Mouse (Mus musculus) MEL (cell line): ENCODE results near the gene Rbm33. TPM values are rescaled to one million over a fixed set of nuclear protein-coding genes. Genes with fewer than 3 reads are reported as not detected.

Experiments
- DNase-seq: peaks from one replicate; pipeline ENCODE4 v3.0.0; 2011; ENCODE audit warnings: low read depth, low spot score
- H3K27ac ChIP-seq: 2 replicates; pipeline ENCODE4 v1.5.1; 2012; ENCODE audit warnings: low read depth, mild to moderate bottlenecking, control low read depth, low read length, moderate library complexity; ENCODE audit not compliant: control insufficient read depth
- H3K27me3 ChIP-seq, 2 experiments: fragments of 150-350 bp in 1 of 2; sonication (generic) in 1 of 2; 2 replicates each; pipeline ENCODE4 v1.6.1; 2012; ENCODE audit warnings: low read length in 2 of 2, mild to moderate bottlenecking in 2 of 2, improper control_type of control experiment in 1 of 2, moderate library complexity in 1 of 2; ENCODE audit not compliant: insufficient read depth in 2 of 2, control insufficient read depth in 1 of 2
- H3K36me3 ChIP-seq, 2 experiments: 2 replicates each; pipeline ENCODE4 v1.6.1; 2012 to 2014; ENCODE audit warnings: low read length in 2 of 2, improper control_type of control experiment in 1 of 2, inconsistent platforms in 1 of 2, mild to moderate bottlenecking in 1 of 2; ENCODE audit not compliant: insufficient read depth in 2 of 2, control insufficient read depth in 1 of 2
- H3K4me1 ChIP-seq, 2 experiments: fragments of 150-350 bp in 1 of 2; sonication (generic) in 1 of 2; 2 replicates each; pipeline ENCODE4 v1.6.1; 2012; ENCODE audit warnings: low read length in 2 of 2, improper control_type of control experiment in 1 of 2, mild to moderate bottlenecking in 1 of 2; ENCODE audit not compliant: insufficient read depth in 2 of 2, control insufficient read depth in 1 of 2
- H3K4me3 ChIP-seq, 2 experiments: fragments of 150-350 bp in 1 of 2; sonication (generic) in 1 of 2; 2 replicates each; pipeline ENCODE4 v1.5.1; 2012; ENCODE audit warnings: low read depth in 2 of 2, low read length in 2 of 2, mild to moderate bottlenecking in 2 of 2, moderate library complexity in 2 of 2, control low read depth in 1 of 2, improper control_type of control experiment in 1 of 2; ENCODE audit not compliant: control insufficient read depth in 1 of 2, insufficient read depth in 1 of 2
- H3K79me2 ChIP-seq: 2 replicates; pipeline ENCODE4 v1.6.1; 2012; ENCODE audit warnings: mild to moderate bottlenecking, low read length, moderate library complexity; ENCODE audit not compliant: control insufficient read depth, poor library complexity, insufficient read depth
- H3K9ac ChIP-seq: 2 replicates; pipeline ENCODE4 v1.6.1; 2012; ENCODE audit warnings: low read depth, mild to moderate bottlenecking, control low read depth, low read length, moderate library complexity; ENCODE audit not compliant: control insufficient read depth, poor library complexity, severe bottlenecking
- H3K9me3 ChIP-seq: fragments of 150-350 bp; sonication (generic); replicated peaks from 2 replicates; pipeline ENCODE4 v1.6.1; 2012; ENCODE audit warnings: mild to moderate bottlenecking, low read length, improper control_type of control experiment, moderate library complexity; ENCODE audit not compliant: insufficient read depth
- CHD2 ChIP-seq: IDR thresholded peaks from 2 replicates; pipeline ENCODE4 v1.6.1; 2011; ENCODE audit warnings: low read length, improper control_type of control experiment
- ELF1 ChIP-seq: IDR thresholded peaks from 2 replicates; pipeline ENCODE4 v1.6.1; 2014; ENCODE audit warnings: low read depth, mild to moderate bottlenecking, inconsistent platforms, low read length, improper control_type of control experiment, moderate library complexity
- GABPA ChIP-seq: IDR thresholded peaks from 2 replicates; pipeline ENCODE4 v1.6.1; 2012; ENCODE audit warnings: low read depth, mild to moderate bottlenecking, inconsistent platforms, low read length, improper control_type of control experiment, moderate library complexity
- GATA1 ChIP-seq: IDR thresholded peaks from 2 replicates; pipeline ENCODE4 v1.6.1; 2011; ENCODE audit warnings: low read depth, low read length, improper control_type of control experiment
- KAT2A ChIP-seq: conservative IDR thresholded peaks from 2 replicates; pipeline ENCODE4 v1.6.1; 2012; ENCODE audit warnings: low read depth, low read length, improper control_type of control experiment, inconsistent platforms
- MXI1 ChIP-seq: IDR thresholded peaks from 2 replicates; pipeline ENCODE4 v1.6.1; 2011; ENCODE audit warnings: mild to moderate bottlenecking, low read depth, low read length, improper control_type of control experiment
- MYC ChIP-seq: IDR thresholded peaks from 2 replicates; pipeline ENCODE4 v1.6.1; 2011; ENCODE audit warnings: low read depth, mild to moderate bottlenecking, low read length, improper control_type of control experiment, moderate library complexity
- NELFE ChIP-seq: IDR thresholded peaks from 2 replicates; pipeline ENCODE4 v1.6.1; 2011; ENCODE audit warnings: low read depth, low read length, improper control_type of control experiment
- POLR2AphosphoS2 ChIP-seq: IDR thresholded peaks from 2 replicates; pipeline ENCODE4 v1.6.1; 2011; ENCODE audit warnings: low read length, improper control_type of control experiment
- POLR2AphosphoS5 ChIP-seq: IDR thresholded peaks from 2 replicates; pipeline ENCODE4 v1.6.1; 2012; ENCODE audit warnings: low read depth, borderline replicate concordance, mild to moderate bottlenecking, inconsistent platforms, low read length, moderate library complexity, mixed read lengths
- RCOR1 ChIP-seq: IDR thresholded peaks from 2 replicates; pipeline ENCODE4 v1.6.1; 2012; ENCODE audit warnings: low read depth, mild to moderate bottlenecking, inconsistent platforms, low read length, improper control_type of control experiment
- SIN3A ChIP-seq: IDR thresholded peaks from 2 replicates; pipeline ENCODE4 v1.6.1; 2012; ENCODE audit warnings: low read length, improper control_type of control experiment, inconsistent platforms
- TAL1 ChIP-seq: IDR thresholded peaks from 2 replicates; pipeline ENCODE4 v1.6.1; 2012; ENCODE audit warnings: mild to moderate bottlenecking, inconsistent platforms, low read length, moderate library complexity, mixed read lengths
- USF1 ChIP-seq: IDR thresholded peaks from 2 replicates; pipeline ENCODE4 v1.6.1; 2014; ENCODE audit warnings: low read depth, mild to moderate bottlenecking, inconsistent platforms, low read length, improper control_type of control experiment, moderate library complexity
- ZKSCAN1 ChIP-seq: IDR thresholded peaks from 2 replicates; pipeline ENCODE4 v1.6.1; 2012; ENCODE audit warnings: low read depth, mild to moderate bottlenecking, inconsistent platforms, low read length, improper control_type of control experiment, moderate library complexity
- ZMIZ1 ChIP-seq: IDR thresholded peaks from 2 replicates; pipeline ENCODE4 v1.6.1; 2012; ENCODE audit warnings: low read depth, mild to moderate bottlenecking, inconsistent platforms, low read length, improper control_type of control experiment, moderate library complexity
- polyA plus RNA-seq, 2 experiments: library from polyadenylated mRNA; stranded (reverse) in 1 of 2; unstranded in 1 of 2; fragments of >175 nt in 1 of 2; fragments of >200 nt in 1 of 2; gene quantifications; 2 replicates each; pipeline versions ENCODE4 v1.2.1 to v1.2.4; 2012; ENCODE audit warnings: low replicate concordance in 2 of 2, low read depth in 1 of 2; ENCODE audit not compliant: insufficient read length in 2 of 2, insufficient read depth in 1 of 2, missing spikeins in 1 of 2
- total RNA-seq: library from RNA; depleted of rRNA; stranded (reverse); fragments of 300-350 nt; gene quantifications from 2 replicates; pipeline ENCODE4 v1.2.3, GENCODE M21; 2012

The Rbm33 gene
- total and polyA plus RNA-seq, 3 experiments, result 14.6 to 60.3 TPM; not detected in 1

- no peaks in the 10 kb centered on the region for H3K9me3 ChIP-seq
- no peaks in the 10 kb centered on the region for H3K36me3 ChIP-seq
- no peak overlapping the region for H3K27ac ChIP-seq
- H3K4me1 ChIP-seq, result no peaks in the 10 kb centered on the region
- H3K4me3 ChIP-seq, result no peak overlapping the region
- TF ChIP-seq POLR2AphosphoS5, result no peak
- no peak for TF ChIP-seq ZKSCAN1
- no peak overlapping the region for H3K9ac ChIP-seq
- H3K79me2 ChIP-seq, result no peaks in the 10 kb centered on the region
- DNase-seq, result no peak
- no peaks in the 10 kb centered on the region for H3K27me3 ChIP-seq
Observed at GRCm38 (mm10) chr5:28455721-28456120, 138.8 kb downstream of the Rbm33 start.

- TF ChIP-seq GATA1, result no peak
- no peak for TF ChIP-seq NELFE
- TF ChIP-seq TAL1, result no peak
- no peak for TF ChIP-seq POLR2AphosphoS2
- no peak for TF ChIP-seq ZMIZ1
- no peak for TF ChIP-seq MYC
- no peak for DNase-seq
- no peak overlapping the region for H3K9ac ChIP-seq
- H3K4me1 ChIP-seq, result no peaks in the 10 kb centered on the region
- H3K9me3 ChIP-seq, result no peaks in the 10 kb centered on the region
- no peak overlapping the region for H3K4me3 ChIP-seq
- no peaks in the 10 kb centered on the region for H3K27me3 ChIP-seq
- no peaks in the 10 kb centered on the region for H3K79me2 ChIP-seq
- H3K27ac ChIP-seq, result no peak overlapping the region
- H3K36me3 ChIP-seq, result no peaks in the 10 kb centered on the region
Observed at GRCm38 (mm10) chr5:28456366-28456765, 139.4 kb downstream of the Rbm33 start.

- DNase-seq, result no peak
- no peak overlapping the region for H3K9ac ChIP-seq
- no peaks in the 10 kb centered on the region for H3K4me1 ChIP-seq
- H3K27ac ChIP-seq, result no peak overlapping the region
- H3K9me3 ChIP-seq, result no peaks in the 10 kb centered on the region
- H3K79me2 ChIP-seq, result no peaks in the 10 kb centered on the region
- no peaks in the 10 kb centered on the region for H3K27me3 ChIP-seq
- no peaks in the 10 kb centered on the region for H3K36me3 ChIP-seq
- H3K4me3 ChIP-seq, result no peak overlapping the region
- TF ChIP-seq SIN3A (no peak), MXI1 (no peak), MYC (no peak), GABPA (no peak), RCOR1 (no peak), ELF1 (no peak), USF1 (no peak), KAT2A (no peak), CHD2 (no peak)
Observed at GRCm38 (mm10) chr5:28457921-28458641, 141.2 kb downstream of the Rbm33 start.
